Mouse (Mus musculus) liver, embryonic 12.5 days (tissue): ENCODE results near the gene Cfl1. TPM values are rescaled to one million over a fixed set of nuclear protein-coding genes. Genes with fewer than 3 reads are reported as not detected.

Source experiments
- ATAC-seq: fragments of 200-750 bp; cut with Nextera tagmentation; 2 replicates; pipeline ENCODE4 v1.8.0; 2017; ENCODE audit warnings: moderate number of reproducible peaks, mild to moderate bottlenecking, moderate library complexity
- H3K27ac ChIP-seq: fragments of 300-500 bp; sonication (generic); 2 replicates; pipeline ENCODE4 v1.5.1; 2016; ENCODE audit warnings: mild to moderate bottlenecking
- H3K27me3 ChIP-seq: fragments of 300-500 bp; sonication (generic); replicated peaks from 2 replicates; pipeline ENCODE4 v1.6.1; 2016; ENCODE audit warnings: mild to moderate bottlenecking, moderate library complexity
- H3K36me3 ChIP-seq: fragments of 300-500 bp; sonication (generic); 2 replicates; pipeline ENCODE4 v1.6.1; 2016; ENCODE audit warnings: mild to moderate bottlenecking, moderate library complexity
- H3K4me1 ChIP-seq: fragments of 300-500 bp; sonication (generic); 2 replicates; pipeline ENCODE4 v1.6.1; 2016
- H3K4me2 ChIP-seq: fragments of 300-500 bp; sonication (generic); 2 replicates; pipeline ENCODE4 v1.6.1; 2016; ENCODE audit warnings: mild to moderate bottlenecking, moderate library complexity
- H3K4me3 ChIP-seq: fragments of 300-500 bp; sonication (generic); 2 replicates; pipeline ENCODE4 v1.5.1; 2016; ENCODE audit warnings: mild to moderate bottlenecking, moderate library complexity
- H3K9ac ChIP-seq: fragments of 300-500 bp; sonication (generic); 2 replicates; pipeline ENCODE4 v1.6.1; 2016; ENCODE audit warnings: mild to moderate bottlenecking, moderate library complexity
- H3K9me3 ChIP-seq: fragments of 300-500 bp; sonication (generic); replicated peaks from 2 replicates; pipeline ENCODE4 v1.6.1; 2016; ENCODE audit warnings: mild to moderate bottlenecking, moderate library complexity
- WGBS: fragments of 180-500 bp; shearing (Covaris S2); methylation state at CpG from one replicate; pipeline ENCODE4 v1.1.7; 2016; ENCODE audit not compliant: insufficient replicate concordance; 5-methylcytosine and 5-hydroxymethylcytosine counted together
- polyA plus RNA-seq: library from polyadenylated mRNA; unstranded; fragments of >200 nt; fragmentation: Nextera tagmentation; extraction: Ambion mirVana; gene quantifications from 2 replicates; pipeline ENCODE4 v1.2.1, GENCODE M21; 2016

The Cfl1 gene
- polyA plus RNA-seq, 1 experiment from 2014 or later = 1,523 TPM

- WGBS = 1% methylated on average over 70 of the region's 70 CpGs
Measured at GRCm38 (mm10) chr19:5456922-5457745, 33.1 kb upstream of the Cfl1 start.

GRCm38 (mm10) chr19:5457746-5458442, 32.4 kb upstream of the Cfl1 start, which contains the start of gene Ccdc85b:
Gene Ccdc85b, minus strand, starts transcription at chr19:5457894.
- Histone ChIP-seq H3K27me3 (0 out of 2 replicates have a peak, but pooled peaks cover 5% of the 10 kb centered on the region), H3K27ac (peak within 1 kb of the TSS; percentile 61), H3K9me3 (no peaks in the 10 kb centered on the region), H3K36me3 (peaks cover 25% of the 10 kb centered on the region), H3K4me3 (peak within 1 kb of the TSS; percentile 69), H3K4me1 (peaks cover 51% of the 10 kb centered on the region), H3K9ac (peak within 1 kb of the TSS; percentile 73), H3K4me2 (peak within 1 kb of the TSS; percentile 87)
- peak; percentile 7; the same call in 1 of the 2 replicates for ATAC-seq
- 20% methylated on average over 14 of the region's 14 CpGs for WGBS

More at GRCm38 (mm10) chr19:5456922-5457745, 33.1 kb upstream of the Cfl1 start:
- Histone ChIP-seq H3K4me3 (peak overlapping the region; percentile 69), H3K27ac (peak overlapping the region; percentile 61), H3K36me3 (peaks cover 19% of the 10 kb centered on the region), H3K9ac (peak overlapping the region; percentile 73), H3K4me2 (peak overlapping the region; percentile 87), H3K27me3 (0 out of 2 replicates have a peak, but pooled peaks cover 5% of the 10 kb centered on the region), H3K4me1 (peaks cover 51% of the 10 kb centered on the region), H3K9me3 (no peaks in the 10 kb centered on the region)
- peak; percentile 88 for ATAC-seq

- ATAC-seq = no peak
- Histone ChIP-seq H3K9ac (no peak overlapping the region), H3K4me2 (no peak overlapping the region), H3K9me3 (no peaks in the 10 kb centered on the region), H3K27ac (no peak overlapping the region), H3K4me3 (no peak overlapping the region), H3K36me3 (peaks cover 32% of the 10 kb centered on the region), H3K27me3 (0 out of 2 replicates have a peak, but pooled peaks cover 5% of the 10 kb centered on the region), H3K4me1 (peaks cover 51% of the 10 kb centered on the region)
- WGBS = 54% methylated on average over 7 of the region's 7 CpGs
Measured at GRCm38 (mm10) chr19:5459019-5459418, 31.2 kb upstream of the Cfl1 start.

- no peak for ATAC-seq
- 26% methylated on average over 3 of the region's 3 CpGs for WGBS
- no peaks in the 10 kb centered on the region for H3K9me3 ChIP-seq
- peak overlapping the region; percentile 81 for H3K4me3 ChIP-seq
- H3K36me3 ChIP-seq = peaks cover 32% of the 10 kb centered on the region
- H3K27me3 ChIP-seq = 0 out of 2 replicates have a peak, but pooled peaks cover 5% of the 10 kb centered on the region
- peak overlapping the region; percentile 68; the same call in 1 of the 2 replicates for H3K27ac ChIP-seq
- H3K4me2 ChIP-seq = peak overlapping the region; percentile 90
- H3K4me1 ChIP-seq = peaks cover 49% of the 10 kb centered on the region
- H3K9ac ChIP-seq = peak overlapping the region; percentile 82
Measured at GRCm38 (mm10) chr19:5459896-5460295, 30.4 kb upstream of the Cfl1 start.

GRCm38 (mm10) chr19:5460465-5460911, 29.8 kb upstream of the Cfl1 start, which contains the start of gene Fibp:
Gene Fibp, plus strand, starts transcription at chr19:5460615.
- H3K4me1 ChIP-seq = peaks cover 43% of the 10 kb centered on the region
- peaks cover 34% of the 10 kb centered on the region for H3K36me3 ChIP-seq
- peak; percentile 66 for ATAC-seq
- H3K27me3 ChIP-seq = 0 out of 2 replicates have a peak, but pooled peaks cover 5% of the 10 kb centered on the region
- H3K4me2 ChIP-seq = peak within 1 kb of the TSS; percentile 90
- WGBS = under 1% methylated on average over 32 of the region's 32 CpGs
- peak within 1 kb of the TSS; percentile 68 for H3K27ac ChIP-seq
- no peaks in the 10 kb centered on the region for H3K9me3 ChIP-seq
- H3K9ac ChIP-seq = peak within 1 kb of the TSS; percentile 82
- peak within 1 kb of the TSS; percentile 81 for H3K4me3 ChIP-seq

GRCm38 (mm10) chr19:5461411-5461810, 28.8 kb upstream of the Cfl1 start:
- peak overlapping the region; percentile 82; the same call in 1 of the 2 replicates for H3K9ac ChIP-seq
- peak overlapping the region; percentile 81 for H3K4me3 ChIP-seq
- 0 out of 2 replicates have a peak, but pooled peaks cover 5% of the 10 kb centered on the region for H3K27me3 ChIP-seq
- peak overlapping the region; percentile 90 for H3K4me2 ChIP-seq
- H3K9me3 ChIP-seq = no peaks in the 10 kb centered on the region
- H3K4me1 ChIP-seq = peaks cover 34% of the 10 kb centered on the region
- ATAC-seq = no peak
- 0 out of 2 replicates have a peak overlapping the region, but pooled peaks have one; percentile 2 for H3K27ac ChIP-seq
- WGBS = 74% methylated on average over 6 of the region's 6 CpGs
- peaks cover 41% of the 10 kb centered on the region for H3K36me3 ChIP-seq

- Histone ChIP-seq H3K9me3 (no peaks in the 10 kb centered on the region), H3K27me3 (0 out of 2 replicates have a peak, but pooled peaks cover 5% of the 10 kb centered on the region), H3K4me2 (no peak overlapping the region), H3K36me3 (peaks cover 52% of the 10 kb centered on the region), H3K9ac (no peak overlapping the region), H3K27ac (no peak overlapping the region), H3K4me3 (no peak overlapping the region), H3K4me1 (peaks cover 24% of the 10 kb centered on the region)
- 83% methylated on average over 9 of the region's 9 CpGs for WGBS
- no peak for ATAC-seq
Measured at GRCm38 (mm10) chr19:5463212-5463611, 27.0 kb upstream of the Cfl1 start.

- WGBS = 60% methylated on average over 15 of the region's 15 CpGs
- Histone ChIP-seq H3K9me3 (no peaks in the 10 kb centered on the region), H3K9ac (no peak overlapping the region; the same call in 1 of the 2 replicates), H3K36me3 (peaks cover 52% of the 10 kb centered on the region), H3K4me2 (no peak overlapping the region), H3K27ac (no peak overlapping the region), H3K4me3 (no peak overlapping the region), H3K27me3 (0 out of 2 replicates have a peak, but pooled peaks cover 3% of the 10 kb centered on the region), H3K4me1 (peaks cover 24% of the 10 kb centered on the region)
- ATAC-seq = no peak
Measured at GRCm38 (mm10) chr19:5463791-5464562, 26.3 kb upstream of the Cfl1 start.

- Histone ChIP-seq H3K27ac (no peak overlapping the region), H3K36me3 (peaks cover 52% of the 10 kb centered on the region), H3K27me3 (no peaks in the 10 kb centered on the region), H3K4me3 (no peak overlapping the region), H3K9me3 (no peaks in the 10 kb centered on the region), H3K9ac (no peak overlapping the region), H3K4me2 (no peak overlapping the region), H3K4me1 (peaks cover 17% of the 10 kb centered on the region)
- no peak for ATAC-seq
- WGBS = 88% methylated on average over 8 of the region's 8 CpGs
Measured at GRCm38 (mm10) chr19:5465037-5465436, 25.2 kb upstream of the Cfl1 start.

- WGBS = 76% methylated on average over 6 of the region's 6 CpGs
- peaks cover 52% of the 10 kb centered on the region for H3K36me3 ChIP-seq
- H3K4me2 ChIP-seq = no peak overlapping the region
- H3K4me3 ChIP-seq = no peak overlapping the region
- no peak overlapping the region for H3K27ac ChIP-seq
- H3K9ac ChIP-seq = no peak overlapping the region
- H3K9me3 ChIP-seq = no peaks in the 10 kb centered on the region
- H3K4me1 ChIP-seq = peaks cover 5% of the 10 kb centered on the region
- no peaks in the 10 kb centered on the region for H3K27me3 ChIP-seq
- ATAC-seq = no peak
Measured at GRCm38 (mm10) chr19:5466916-5467500, 23.2 kb upstream of the Cfl1 start.

GRCm38 (mm10) chr19:5468374-5468773, 21.9 kb upstream of the Cfl1 start, which contains the start of gene Ctsw:
Gene Ctsw, minus strand, starts transcription at chr19:5468507.
- Histone ChIP-seq H3K4me1 (peaks cover 9% of the 10 kb centered on the region), H3K4me2 (no peak within 1 kb of the TSS), H3K9ac (no peak within 1 kb of the TSS), H3K36me3 (peaks cover 41% of the 10 kb centered on the region), H3K27me3 (peaks cover 4% of the 10 kb centered on the region; the same call in 1 of the 2 replicates), H3K9me3 (no peaks in the 10 kb centered on the region), H3K27ac (no peak within 1 kb of the TSS), H3K4me3 (no peak within 1 kb of the TSS)
- no peak for ATAC-seq
- WGBS = 39% methylated on average over 5 of the region's 5 CpGs
